Mouse (Mus musculus): ENCODE data around the gene Polm. TPM values are rescaled to one million over a fixed set of nuclear protein-coding genes. Genes with fewer than 3 reads are reported as not detected.

The Polm gene
- total and polyA plus RNA-seq, 3 experiments = 5.4 to 18.3 TPM; not detected in 1

- TF ChIP-seq TBP (IDR thresholded peaks at IDR 0.05; ENCODE audit: low read depth, low read length) (no peak), NRF1 (IDR thresholded peaks at IDR 0.05; ENCODE audit: insufficient read depth, low read depth, low read length, poor library complexity, severe bottlenecking) (peak; percentile 19; the same call in 1 of the 2 replicates), USF2 (IDR thresholded peaks at IDR 0.05; ENCODE audit: borderline replicate concordance in 1 of 2, insufficient read depth in 1 of 2, low read depth in 1 of 2, low read length in 2 of 2) (no peak), EP300 (IDR thresholded peaks at IDR 0.05; ENCODE audit: low read depth in 1 of 2, low read length in 2 of 2) (peak; percentile 94 to 98), JUND (IDR thresholded peaks at IDR 0.05; ENCODE audit: low read depth, low read length) (0 out of 2 replicates have a peak, but pooled peaks have one; percentile 22), GATA1 (IDR thresholded peaks at IDR 0.05; ENCODE audit: low read depth, low read length) (peak; percentile 97), MYC (IDR thresholded peaks at IDR 0.05; ENCODE audit: low read depth, low read length) (peak; percentile 69; the same call in 1 of the 2 replicates)
These were observed 32.1 kb downstream of the Polm start (continued) for GRCm38 (mm10) chr11:5805711-5806110.

GRCm38 (mm10) chr11:5804174-5804573 lies 33.6 kb downstream of the Polm start:
- no peak for DNase-seq (ENCODE audit: low read depth, low spot score)
- H3K36me3 ChIP-seq (ENCODE audit: control insufficient read depth in 1 of 2, insufficient read depth in 2 of 2, low read length in 2 of 2) = peaks cover 0 to 22% of the 10 kb centered on the region in 2 experiments; a peak in 3 of 4 replicates
- H3K4me3 ChIP-seq (ENCODE audit: control insufficient read depth in 1 of 2, insufficient read depth in 1 of 2, low read depth in 2 of 2, low read length in 2 of 2) = no peak overlapping the region
- peak; percentile 44; the same call in 1 of the 2 replicates for TF ChIP-seq POLR2AphosphoS5 (IDR thresholded peaks at IDR 0.05; ENCODE audit: borderline replicate concordance, low read depth, low read length)
- no peak for TF ChIP-seq POLR2A (IDR thresholded peaks at IDR 0.05; ENCODE audit: control insufficient read depth in 1 of 2, insufficient read depth in 1 of 2, low read depth in 1 of 2, low read length in 2 of 2, poor library complexity in 1 of 2)
- H3K79me2 ChIP-seq (ENCODE audit: control insufficient read depth, insufficient read depth, low read length, poor library complexity) = no peaks in the 10 kb centered on the region
- no peak overlapping the region for H3K9ac ChIP-seq (ENCODE audit: control insufficient read depth, low read depth, low read length, poor library complexity, severe bottlenecking)
- H3K4me1 ChIP-seq (ENCODE audit: control insufficient read depth in 1 of 2, insufficient read depth in 2 of 2, low read length in 2 of 2) = peaks cover 20 to 35% of the 10 kb centered on the region in 2 experiments
- H3K27me3 ChIP-seq (ENCODE audit: control insufficient read depth in 1 of 2, insufficient read depth in 2 of 2, low read length in 2 of 2) = no peaks in the 10 kb centered on the region
- no peaks in the 10 kb centered on the region for H3K9me3 ChIP-seq (replicated peaks; ENCODE audit: insufficient read depth, low read length)
- H3K27ac ChIP-seq (ENCODE audit: control insufficient read depth, low read depth, low read length) = no peak overlapping the region

GRCm38 (mm10) chr11:5803551-5803981 lies 34.2 kb downstream of the Polm start, which contains the start of gene Pgam2:
Gene Pgam2 (minus strand): TSS chr11:5803733.
- Histone ChIP-seq H3K27me3 (ENCODE audit: control insufficient read depth in 1 of 2, insufficient read depth in 2 of 2, low read length in 2 of 2) (no peaks in the 10 kb centered on the region), H3K4me3 (ENCODE audit: control insufficient read depth in 1 of 2, insufficient read depth in 1 of 2, low read depth in 2 of 2, low read length in 2 of 2) (no peak within 1 kb of the TSS), H3K79me2 (ENCODE audit: control insufficient read depth, insufficient read depth, low read length, poor library complexity) (no peaks in the 10 kb centered on the region), H3K4me1 (ENCODE audit: control insufficient read depth in 1 of 2, insufficient read depth in 2 of 2, low read length in 2 of 2) (peaks cover 20 to 35% of the 10 kb centered on the region in 2 experiments), H3K27ac (ENCODE audit: control insufficient read depth, low read depth, low read length) (no peak within 1 kb of the TSS), H3K9me3 (replicated peaks; ENCODE audit: insufficient read depth, low read length) (no peaks in the 10 kb centered on the region), H3K9ac (ENCODE audit: control insufficient read depth, low read depth, low read length, poor library complexity, severe bottlenecking) (no peak within 1 kb of the TSS), H3K36me3 (ENCODE audit: control insufficient read depth in 1 of 2, insufficient read depth in 2 of 2, low read length in 2 of 2) (peaks cover 0 to 22% of the 10 kb centered on the region in 2 experiments; a peak in 3 of 4 replicates)
- TF ChIP-seq RAD21 (IDR thresholded peaks at IDR 0.05; ENCODE audit: low read depth, low read length) (no peak), POLR2AphosphoS5 (IDR thresholded peaks at IDR 0.05; ENCODE audit: borderline replicate concordance, low read depth, low read length) (no peak), POLR2A (IDR thresholded peaks at IDR 0.05; ENCODE audit: control insufficient read depth in 1 of 2, insufficient read depth in 1 of 2, low read depth in 1 of 2, low read length in 2 of 2, poor library complexity in 1 of 2) (no peak), JUND (IDR thresholded peaks at IDR 0.05; ENCODE audit: low read depth, low read length) (no peak)
- DNase-seq (ENCODE audit: low read depth, low spot score) = peak; percentile 28

All from MEL (cell line).